Mouse (Mus musculus) ES-E14 (cell line): ENCODE measurements at regions not wholly inside any gene's neighbourhood (a gene's known extent, or its start where the extent isn't known, plus 50 kb on each side); places are given as distances from the start of the nearest gene placed in this dataset.

Experiments used
- DNase-seq: peaks from one replicate; pipeline ENCODE4 v3.0.0-alpha.2; 2013; ENCODE audit warnings: low read depth, low spot score
- H3K27ac ChIP-seq: 2 replicates; pipeline ENCODE4 v1.5.1; 2012; ENCODE audit warnings: low read depth, mild to moderate bottlenecking, low read length, moderate library complexity, mixed read lengths; ENCODE audit not compliant: poor library complexity, insufficient read depth, severe bottlenecking
- H3K36me3 ChIP-seq: 2 replicates; pipeline ENCODE4 v1.6.1; 2012; ENCODE audit warnings: mild to moderate bottlenecking, low read length, moderate library complexity, mixed read lengths; ENCODE audit not compliant: control insufficient read depth, poor library complexity, insufficient read depth, severe bottlenecking
- H3K4me1 ChIP-seq, 2 experiments: fragments of 150-350 bp in 1 of 2; sonication (generic) in 1 of 2; 2 replicates each; pipeline ENCODE4 v1.6.1; 2012; ENCODE audit warnings: low read length in 2 of 2, mild to moderate bottlenecking in 1 of 2, mixed read lengths in 1 of 2; ENCODE audit not compliant: control insufficient read depth in 2 of 2, insufficient read depth in 2 of 2, poor library complexity in 1 of 2
- H3K4me3 ChIP-seq, 2 experiments: fragments of 150-350 bp in 1 of 2; sonication (generic) in 1 of 2; 2 replicates each; pipeline ENCODE4 v1.5.1; 2012; ENCODE audit warnings: low read length in 2 of 2, low read depth in 1 of 2, mild to moderate bottlenecking in 1 of 2, mixed read lengths in 1 of 2; ENCODE audit not compliant: insufficient read depth in 1 of 2, poor library complexity in 1 of 2, severe bottlenecking in 1 of 2
- H3K9ac ChIP-seq: 2 replicates; pipeline ENCODE4 v1.6.1; 2012; ENCODE audit warnings: low read depth, mild to moderate bottlenecking, low read length, mixed read lengths; ENCODE audit not compliant: poor library complexity, insufficient read depth, severe bottlenecking
- H3K9me3 ChIP-seq: fragments of 150-350 bp; sonication (generic); 2 replicates; pipeline ENCODE4 v1.6.1; 2012; ENCODE audit warnings: low read depth, mild to moderate bottlenecking, low read length; ENCODE audit not compliant: control insufficient read depth, insufficient read depth
- CHD2 ChIP-seq: IDR thresholded peaks from 2 replicates; pipeline ENCODE4 v1.6.1; 2014; ENCODE audit warnings: mild to moderate bottlenecking, low read depth, low read length, inconsistent platforms
- HCFC1 ChIP-seq: IDR thresholded peaks from 2 replicates; pipeline ENCODE4 v1.6.1; 2012; ENCODE audit warnings: low read length, inconsistent platforms, borderline replicate concordance; ENCODE audit not compliant: insufficient read depth
- MAFK ChIP-seq: IDR thresholded peaks from 2 replicates; pipeline ENCODE4 v1.6.1; 2014; ENCODE audit warnings: mild to moderate bottlenecking, low read depth, low read length, inconsistent platforms; ENCODE audit not compliant: insufficient read depth
- ZC3H11A ChIP-seq: IDR thresholded peaks from 2 replicates; pipeline ENCODE4 v1.6.1; 2012; ENCODE audit warnings: low read depth, mild to moderate bottlenecking, inconsistent platforms, low read length, borderline replicate concordance
- ZNF384 ChIP-seq: IDR thresholded peaks from 2 replicates; pipeline ENCODE4 v1.6.1; 2012; ENCODE audit warnings: low read depth, low read length, inconsistent platforms
- in situ Hi-C, 2 experiments: fragments of 600-800 bp; cut with MboI; formaldehyde crosslinking; loops; one replicate each; pipeline ENCODE4 v1.15.1; 2025; ENCODE audit warnings: low sequenced_read_pairs in 2 of 2, inconsistent platforms in 1 of 2; ENCODE audit not compliant: unreplicated experiment in 2 of 2

- H3K4me3 ChIP-seq: no peak overlapping the region
- no peak overlapping the region for H3K27ac ChIP-seq
- no peak overlapping the region for H3K9ac ChIP-seq
- no peaks in the 10 kb centered on the region for H3K9me3 ChIP-seq
- TF ChIP-seq HCFC1: no peak
- no peak for TF ChIP-seq MAFK
- TF ChIP-seq ZNF384: no peak
- TF ChIP-seq CHD2: no peak
- no peak for TF ChIP-seq ZC3H11A
- H3K36me3 ChIP-seq: no peaks in the 10 kb centered on the region
- in situ Hi-C loops: no loop called here
- H3K4me1 ChIP-seq: no peaks in the 10 kb centered on the region
- DNase-seq: no peak
Observed at GRCm38 (mm10) chr1:143192167-143192793, 448.2 kb upstream of the B3galt2 start.

DNA sequence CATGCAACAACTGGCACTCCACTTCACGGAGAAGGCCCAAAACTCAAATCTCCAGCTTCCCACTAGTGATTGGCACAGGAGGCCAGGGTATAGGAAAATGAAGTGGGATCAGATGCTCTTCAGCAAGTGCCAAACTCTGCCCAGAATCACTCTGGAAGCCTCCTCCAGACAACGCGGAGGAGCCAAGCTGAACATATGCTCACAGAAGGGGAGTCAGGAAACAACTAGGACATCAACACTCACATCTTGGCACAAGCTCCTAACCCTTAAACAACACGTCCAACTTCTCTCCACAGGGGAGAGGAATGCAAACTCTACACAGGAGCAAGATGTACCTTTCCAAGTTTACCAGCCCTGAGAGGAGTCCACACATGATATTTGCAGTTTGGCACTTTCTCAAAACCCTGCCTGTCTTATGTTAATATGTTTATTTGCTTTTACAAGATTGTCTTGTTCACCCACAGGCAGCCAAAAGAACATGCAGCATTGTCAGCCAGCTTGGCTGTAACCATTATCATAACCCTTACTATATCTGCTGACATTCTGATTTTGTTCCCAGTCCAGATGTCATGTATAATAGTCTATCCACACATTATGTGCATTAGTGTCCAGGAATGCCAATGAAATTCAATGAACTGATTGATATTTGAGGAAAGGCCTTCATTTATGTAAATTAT lies 440.1 kb upstream of the B3galt2 start:
- Histone ChIP-seq H3K36me3 (no peaks in the 10 kb centered on the region), H3K9ac (no peak overlapping the region), H3K27ac (no peak overlapping the region), H3K4me1 (no peaks in the 10 kb centered on the region), H3K9me3 (no peaks in the 10 kb centered on the region), H3K4me3 (no peak overlapping the region)
- no peak for DNase-seq
- TF ChIP-seq HCFC1 (no peak), MAFK (no peak), ZNF384 (no peak), CHD2 (no peak), ZC3H11A (no peak)
- in situ Hi-C loops: no loop called here

DNA sequence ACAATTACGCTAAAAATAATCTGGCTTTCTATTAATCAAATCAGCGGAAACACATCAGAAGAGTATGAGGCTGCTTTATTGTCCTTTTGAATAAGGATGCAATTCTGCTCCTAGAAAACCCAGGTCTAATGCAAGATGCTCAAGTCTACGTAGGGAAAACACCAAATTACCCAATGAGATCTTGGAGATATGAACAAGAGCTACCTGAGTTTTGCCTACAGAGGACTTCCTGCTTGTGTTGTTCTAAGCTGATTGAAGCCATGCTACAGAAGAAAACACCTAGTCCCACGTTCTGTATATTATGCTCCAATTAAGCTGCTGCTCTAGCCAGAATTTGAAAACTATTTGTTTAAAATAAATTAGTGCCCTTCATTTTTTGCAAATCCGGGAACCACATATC lies 439.5 kb upstream of the B3galt2 start:
- Histone ChIP-seq H3K9me3 (no peaks in the 10 kb centered on the region), H3K36me3 (no peaks in the 10 kb centered on the region), H3K4me1 (no peaks in the 10 kb centered on the region), H3K4me3 (no peak overlapping the region), H3K9ac (no peak overlapping the region), H3K27ac (no peak overlapping the region)
- in situ Hi-C loops: no loop called here
- no peak for DNase-seq
- TF ChIP-seq ZC3H11A (no peak), MAFK (no peak), HCFC1 (no peak), ZNF384 (no peak), CHD2 (no peak)

DNA sequence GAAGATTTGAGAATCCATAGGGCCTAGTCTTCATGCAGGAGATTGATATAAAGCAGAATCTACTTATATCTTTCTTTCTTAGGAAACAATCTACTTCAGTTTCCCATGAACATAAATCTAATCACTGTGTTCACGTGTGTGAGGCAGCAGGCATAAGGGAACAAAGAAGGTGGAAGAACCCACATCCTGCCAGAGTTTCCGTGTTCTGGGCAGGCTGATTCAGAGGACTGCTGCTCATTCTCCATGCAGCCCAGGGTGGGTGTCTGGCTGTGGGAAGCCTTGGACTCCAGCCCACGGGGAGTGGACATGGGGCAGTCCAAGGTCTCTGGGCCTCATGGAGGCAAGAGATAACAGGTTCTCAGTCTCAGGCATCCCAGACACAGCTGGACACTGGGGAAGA lies 438.3 kb upstream of the B3galt2 start:
- Histone ChIP-seq H3K4me3 (no peak overlapping the region), H3K27ac (no peak overlapping the region), H3K9me3 (no peaks in the 10 kb centered on the region), H3K4me1 (no peaks in the 10 kb centered on the region), H3K9ac (no peak overlapping the region), H3K36me3 (no peaks in the 10 kb centered on the region)
- TF ChIP-seq CHD2 (no peak), ZNF384 (no peak), HCFC1 (no peak), MAFK (no peak), ZC3H11A (no peak)
- no peak for DNase-seq
- in situ Hi-C loops: no loop called here

- H3K36me3 ChIP-seq: no peaks in the 10 kb centered on the region
- no peaks in the 10 kb centered on the region for H3K4me1 ChIP-seq
- TF ChIP-seq MAFK (no peak), ZNF384 (no peak), HCFC1 (no peak), CHD2 (no peak), ZC3H11A (no peak)
- no peak overlapping the region for H3K9ac ChIP-seq
- no peak overlapping the region for H3K4me3 ChIP-seq
- H3K27ac ChIP-seq: no peak overlapping the region
- H3K9me3 ChIP-seq: no peaks in the 10 kb centered on the region
- in situ Hi-C loops: no loop called here
- no peak for DNase-seq
Observed at GRCm38 (mm10) chr1:143204070-143204469, 436.4 kb upstream of the B3galt2 start.
